Mouse (Mus musculus) T-helper 17 cell (primary cell): Measurements from ENCODE around the gene Ppm1f.
"Not testable (repeated sequence)": the region's sequence is repeated elsewhere in the genome, so short reads cannot be mapped to it uniquely, and the experiment has no call there.

Experiments used
- in situ Hi-C, 2 experiments: fragments of 300-600 bp; cut with MboI, MseI; formaldehyde crosslinking; loops; 1 replicate in 1 of 2; 2 replicates in 1 of 2; pipeline ENCODE4 v1.15.1; 2025; ENCODE audit warnings: high pct_unique_total_duplicates in 2 of 2

Ppm1f gene

GRCm38 (mm10) chr16:16911641-16912597 is 15.7 kb downstream of the Ppm1f start:
- in situ Hi-C loops: no loop called here

DNA sequence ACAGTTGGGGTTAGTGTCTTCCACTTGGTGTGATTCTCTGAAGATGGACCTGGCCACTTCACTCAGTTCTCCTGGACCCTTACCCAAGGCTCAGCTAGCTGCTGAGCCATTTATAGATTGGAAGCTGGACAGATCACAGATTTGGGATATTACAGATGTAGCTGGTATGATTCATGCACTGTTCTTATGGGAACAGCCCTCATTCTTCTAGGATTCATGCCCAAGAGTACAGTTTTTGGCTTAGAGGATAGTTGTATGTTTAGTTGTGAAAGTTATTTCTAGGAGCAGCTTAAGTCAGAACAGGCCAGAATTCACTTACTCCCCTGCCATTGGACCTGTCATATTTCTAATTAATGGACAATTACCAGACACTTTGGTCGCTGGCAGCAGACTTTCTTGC is 17.2 kb downstream of the Ppm1f start:
- in situ Hi-C loops: no loop called here

GRCm38 (mm10) chr16:16918441-16919117 is 22.3 kb downstream of the Ppm1f start:
- in situ Hi-C loops: no loop called here

DNA sequence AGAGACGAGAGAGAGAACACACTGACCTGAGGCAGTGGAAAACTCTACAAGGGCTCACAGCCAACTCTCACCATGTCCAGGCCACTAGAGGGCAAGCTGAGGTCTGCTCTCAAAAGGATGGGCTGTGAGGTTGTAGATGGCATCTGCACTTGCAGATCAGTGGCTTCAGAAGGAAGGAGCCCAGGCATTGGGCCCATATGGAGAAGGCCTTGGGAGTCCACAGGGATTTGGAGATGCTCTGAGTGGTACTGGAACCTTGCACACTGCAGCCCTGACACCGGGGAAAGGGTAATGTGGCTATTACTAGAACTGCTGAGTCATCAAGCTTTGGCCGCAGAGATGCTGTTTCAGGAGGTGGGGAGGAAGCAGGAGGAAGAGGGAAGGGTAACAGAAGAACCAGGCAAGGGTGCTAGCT is 24.8 kb downstream of the Ppm1f start:
- in situ Hi-C loops: loop anchor here in 1 of 2 experiments (5.0 kb wide), 1 partner anchor 41 kb away; no protein-coding TSS in a partner anchor

DNA sequence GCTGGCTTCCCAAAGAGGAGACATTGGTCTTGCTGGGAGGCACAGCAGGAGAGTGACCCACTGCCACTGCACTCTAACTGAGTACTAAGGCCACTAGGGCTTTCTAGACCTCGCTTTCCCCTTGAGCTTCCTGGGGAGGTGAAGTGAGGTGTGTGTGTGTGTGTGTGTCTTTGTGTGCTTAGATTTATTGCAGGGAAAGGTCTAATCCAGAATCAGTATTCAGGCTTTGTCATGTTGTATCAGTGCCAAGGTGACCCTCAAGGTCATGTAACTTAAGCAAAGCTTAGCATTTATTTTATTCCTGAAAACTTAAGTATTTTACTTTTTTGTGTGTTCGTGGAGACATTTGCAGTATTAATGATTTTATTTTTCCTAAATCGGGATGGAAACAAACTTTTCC is 28.2 kb downstream of the Ppm1f start:
- in situ Hi-C loops: loop anchor here in 1 of 2 experiments (5.0 kb wide), 1 partner anchor 38 kb away; no protein-coding TSS in a partner anchor

- in situ Hi-C loops: no loop called here
Measured at GRCm38 (mm10) chr16:16926536-16926935, 30.3 kb downstream of the Ppm1f start.

- in situ Hi-C loops: not testable (repeated sequence)
Measured at GRCm38 (mm10) chr16:16928908-16929307, 32.6 kb downstream of the Ppm1f start.

GRCm38 (mm10) chr16:16930326-16930725 is 34.1 kb downstream of the Ppm1f start:
- in situ Hi-C loops: loop anchor here in 1 of 2 experiments (5.0 kb wide), 1 partner anchor 348 kb away; no protein-coding TSS in a partner anchor

- in situ Hi-C loops: loop anchor here in 1 of 2 experiments (5.0 kb wide), 1 partner anchor 349 kb away; no protein-coding TSS in a partner anchor
Measured at GRCm38 (mm10) chr16:16930810-16931296, 34.6 kb downstream of the Ppm1f start.

DNA sequence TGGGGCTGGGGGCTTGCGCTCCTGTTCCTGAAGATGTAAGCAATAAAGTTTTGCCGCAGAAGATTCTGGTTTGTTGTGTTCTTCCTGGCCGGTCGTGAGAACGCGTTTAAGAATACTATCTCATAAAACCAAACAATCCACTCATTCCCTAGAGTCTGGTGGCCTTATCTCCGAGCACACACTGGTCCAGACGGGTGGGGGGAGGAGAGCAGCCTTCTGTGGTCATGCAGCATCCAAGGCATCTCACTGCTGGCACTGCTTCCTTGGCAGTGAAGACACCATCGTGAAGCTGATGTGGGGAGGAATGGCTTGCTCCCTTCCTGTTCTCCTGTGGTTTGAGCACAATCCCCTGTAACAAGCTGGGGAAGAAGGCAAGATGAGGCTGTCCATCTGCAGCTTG is 43.3 kb downstream of the Ppm1f start:
- in situ Hi-C loops: no loop called here

GRCm38 (mm10) chr16:16941078-16941477 is 44.8 kb downstream of the Ppm1f start:
- in situ Hi-C loops: no loop called here

DNA sequence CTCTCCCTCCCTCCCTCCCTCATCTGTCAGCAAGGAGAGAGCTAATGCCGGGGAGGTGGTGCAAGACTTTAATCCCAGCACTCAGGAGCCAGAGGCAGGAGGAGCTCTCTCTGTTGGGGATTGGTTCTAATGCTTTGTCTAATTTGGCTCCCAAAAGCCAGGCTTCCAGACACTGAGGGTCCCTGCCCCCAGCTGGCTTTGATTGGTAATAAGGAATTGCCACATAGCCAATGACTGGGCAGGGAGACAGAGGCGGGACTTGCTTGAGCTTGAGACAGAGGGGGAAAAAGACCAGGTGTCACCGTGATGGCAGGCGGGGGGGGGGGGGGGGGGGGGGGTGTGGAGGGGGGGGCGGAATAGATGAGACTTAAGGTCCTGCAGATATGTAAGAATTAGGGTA is 62.3 kb downstream of the Ppm1f start:
- in situ Hi-C loops: no loop called here

GRCm38 (mm10) chr16:16959907-16960306 is 63.6 kb downstream of the Ppm1f start:
- in situ Hi-C loops: loop anchor here in 1 of 2 experiments (5.0 kb wide), 1 partner anchor 38 kb away; no protein-coding TSS in a partner anchor

GRCm38 (mm10) chr16:16965149-16965548 is 68.9 kb downstream of the Ppm1f start:
- in situ Hi-C loops: no loop called here

- in situ Hi-C loops: no loop called here
Measured at GRCm38 (mm10) chr16:16966290-16966689, 70.0 kb downstream of the Ppm1f start.
